Mouse (Mus musculus): ENCODE measurements around the gene Tas2r102.

DNA sequence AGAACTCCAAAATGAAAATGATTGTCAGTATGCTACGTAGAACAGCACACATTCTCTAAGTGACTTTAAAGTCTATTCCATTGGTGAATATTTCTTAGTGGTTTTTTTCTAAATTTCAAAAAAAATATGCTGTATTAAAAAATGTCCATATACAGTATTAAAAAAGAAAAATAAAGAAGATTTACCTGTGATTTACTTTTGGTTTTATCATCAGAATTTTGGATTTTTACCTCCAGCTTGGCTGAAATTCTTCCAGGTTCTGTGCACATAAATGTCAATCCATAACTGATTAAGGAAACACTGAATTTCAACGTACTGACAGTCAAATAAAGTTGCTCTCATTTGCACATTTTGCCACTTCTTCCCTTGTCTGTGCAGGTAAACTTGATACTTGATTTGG is 24.0 kb upstream of the Tas2r102 start, which contains the start of gene Tas2r115:
- TF ChIP-seq CTCF (IDR thresholded peaks at IDR 0.05; ENCODE audit: extremely low read depth, insufficient read depth, low read length) (no peak), POLR2A (IDR thresholded peaks at IDR 0.05; ENCODE audit: extremely low read depth, insufficient read depth, low read length) (no peak)
